Mouse (Mus musculus) hindbrain, embryonic 11.5 days (tissue): ENCODE results near the gene Tfip11. TPM values are rescaled to one million over a fixed set of nuclear protein-coding genes. Genes with fewer than 3 reads are reported as not detected.

Source experiments
- ATAC-seq: fragments of 200-750 bp; cut with Nextera tagmentation; 2 replicates; pipeline ENCODE4 v1.8.0; 2017; ENCODE audit warnings: mild to moderate bottlenecking, moderate TSS enrichment, moderate library complexity; ENCODE audit not compliant: low FRiP score
- DNase-seq: peaks from one replicate; pipeline ENCODE4 v3.0.0-alpha.2; 2015; ENCODE audit warnings: low spot score
- H3K27ac ChIP-seq: fragments of 300-500 bp; sonication (generic); 2 replicates; pipeline ENCODE4 v1.5.1; 2014; ENCODE audit warnings: mild to moderate bottlenecking, low read depth, low read length
- H3K27me3 ChIP-seq: fragments of 300-500 bp; sonication (generic); 2 replicates; pipeline ENCODE4 v1.6.1; 2014; ENCODE audit warnings: mild to moderate bottlenecking, low read length, moderate library complexity, mixed read lengths; ENCODE audit not compliant: control insufficient read depth, insufficient read depth
- H3K36me3 ChIP-seq: fragments of 300-500 bp; sonication (generic); 2 replicates; pipeline ENCODE4 v1.6.1; 2014; ENCODE audit warnings: mild to moderate bottlenecking, low read length, moderate library complexity, mixed read lengths; ENCODE audit not compliant: control insufficient read depth, insufficient read depth
- H3K4me1 ChIP-seq: fragments of 300-500 bp; sonication (generic); replicated peaks from 2 replicates; pipeline ENCODE4 v1.6.1; 2014; ENCODE audit warnings: low read length, mixed read lengths; ENCODE audit not compliant: control insufficient read depth, insufficient read depth
- H3K4me2 ChIP-seq: fragments of 300-500 bp; sonication (generic); replicated peaks from 2 replicates; pipeline ENCODE4 v1.6.1; 2014; ENCODE audit warnings: mild to moderate bottlenecking, low read depth, low read length
- H3K4me3 ChIP-seq: fragments of 300-500 bp; sonication (generic); 2 replicates; pipeline ENCODE4 v1.5.1; 2014; ENCODE audit warnings: low read depth, low read length
- H3K9ac ChIP-seq: fragments of 300-500 bp; sonication (generic); 2 replicates; pipeline ENCODE4 v1.6.1; 2014; ENCODE audit warnings: low read depth, low read length
- H3K9me3 ChIP-seq: fragments of 300-500 bp; sonication (generic); 2 replicates; pipeline ENCODE4 v1.6.1; 2016; ENCODE audit warnings: low read length; ENCODE audit not compliant: control insufficient read depth
- WGBS: fragments of 180-500 bp; shearing (Covaris S2); extraction: QIAGEN DNeasy Blood & Tissue Kit; methylation state at CpG from one replicate; pipeline ENCODE4 v1.1.7; 2014; 5-methylcytosine and 5-hydroxymethylcytosine counted together
- polyA plus RNA-seq: library from polyadenylated mRNA; unstranded; fragments of >200 nt; fragmentation: Nextera tagmentation; extraction: Ambion mirVana; gene quantifications from 2 replicates; pipeline ENCODE4 v1.2.1, GENCODE M21; 2014

Tfip11 gene
- polyA plus RNA-seq, 1 experiment from 2014 or later: 17.6 TPM

DNA sequence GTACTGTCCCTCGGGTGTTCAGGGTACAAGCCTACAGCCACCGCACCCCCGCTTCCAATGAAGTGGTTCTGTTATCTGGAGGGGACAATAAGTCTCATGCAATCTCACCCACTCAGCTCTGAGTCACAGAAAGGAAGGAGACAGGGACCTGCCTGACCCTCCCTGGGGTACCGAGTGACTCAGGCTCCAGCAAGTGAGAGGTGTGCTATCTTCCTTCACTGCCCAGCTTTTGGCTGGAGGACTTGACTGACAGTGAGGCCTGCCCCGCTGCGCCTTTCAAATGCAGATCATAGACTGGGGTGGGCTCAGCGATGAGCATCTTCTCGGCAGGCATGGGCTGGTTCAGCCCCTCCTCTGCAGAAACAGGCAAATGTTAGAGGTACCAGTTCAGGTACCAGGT lies 31.0 kb upstream of the Tfip11 start:
- H3K4me3 ChIP-seq: no peak overlapping the region

DNA sequence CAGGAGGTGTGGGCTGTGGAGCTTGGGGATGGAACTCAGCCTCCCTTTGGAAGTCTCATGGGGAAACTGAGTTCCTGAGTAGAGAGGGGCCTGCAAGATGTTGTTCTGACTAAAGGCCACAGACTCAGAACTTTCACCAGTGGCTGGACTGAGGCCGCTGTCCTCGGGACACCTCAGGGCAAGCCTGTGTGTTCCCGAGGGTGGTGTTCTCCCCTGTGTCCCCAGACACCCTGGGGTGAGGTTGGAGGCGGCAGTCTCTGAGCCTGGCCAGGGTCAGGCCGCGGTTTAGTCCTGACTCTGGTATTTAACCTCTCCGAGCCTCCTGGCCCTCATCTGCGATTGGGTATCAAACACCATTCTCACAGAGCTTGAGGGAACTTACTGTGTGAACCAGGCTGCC lies 30.6 kb upstream of the Tfip11 start:
- no peaks in the 10 kb centered on the region; the same call in 1 of the 2 replicates for H3K4me1 ChIP-seq
- 44% methylated on average over 8 of the region's 8 CpGs for WGBS
- H3K9ac ChIP-seq: no peak overlapping the region; the same call in 1 of the 2 replicates

More for the DNA sequence above, 31.0 kb upstream of the Tfip11 start:
- Histone ChIP-seq H3K4me1 (no peaks in the 10 kb centered on the region; the same call in 1 of the 2 replicates), H3K36me3 (no peaks in the 10 kb centered on the region), H3K9me3 (no peaks in the 10 kb centered on the region), H3K27me3 (no peaks in the 10 kb centered on the region), H3K27ac (no peak overlapping the region; the same call in 1 of the 2 replicates), H3K4me2 (no peak overlapping the region), H3K9ac (peak overlapping the region; percentile 15; the same call in 1 of the 2 replicates)
- 23% methylated on average over 8 of the region's 8 CpGs for WGBS
- DNase-seq (no peak), ATAC-seq (no peak)

DNA sequence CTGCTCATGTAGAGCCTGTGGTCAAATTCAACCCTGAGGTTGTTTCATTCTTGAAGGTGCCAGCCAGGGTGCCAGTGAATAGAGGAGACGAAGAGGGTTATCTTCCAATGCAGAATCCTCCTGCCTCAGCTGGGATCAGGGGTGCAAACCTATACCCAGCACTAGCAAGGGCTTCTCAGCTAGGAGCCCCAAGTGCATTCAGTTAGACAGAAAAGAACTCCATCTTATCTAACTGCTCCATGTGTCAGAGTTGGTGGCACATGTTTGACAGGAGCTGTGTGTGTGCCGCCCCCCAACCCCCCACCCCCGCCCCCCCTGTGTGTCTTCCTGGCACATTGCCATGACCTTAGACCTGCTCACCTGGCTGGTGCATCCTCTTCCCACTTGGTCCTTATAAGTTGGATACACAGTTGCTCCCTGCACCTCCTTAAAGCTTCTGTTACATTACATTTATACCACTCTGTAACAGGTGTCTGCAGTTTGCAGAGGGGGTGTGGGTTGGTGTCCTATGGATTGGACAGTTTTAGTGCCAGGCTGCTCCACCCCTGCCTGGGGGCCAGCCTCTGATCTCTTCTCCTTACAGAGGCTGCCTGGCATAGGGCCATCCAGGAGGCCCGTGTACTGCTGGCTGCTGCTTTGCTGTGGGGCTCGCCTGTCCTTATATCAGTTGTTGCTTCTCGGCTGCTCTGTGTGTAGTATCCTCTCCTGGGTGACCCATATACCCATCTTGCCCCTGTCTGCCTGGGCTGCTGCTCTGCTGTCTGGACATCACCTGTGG lies 29.6 kb upstream of the Tfip11 start:
- DNase-seq (no peak), ATAC-seq (no peak)
- WGBS: 87% methylated on average over 6 of the region's 6 CpGs
- Histone ChIP-seq H3K9me3 (no peaks in the 10 kb centered on the region), H3K4me3 (no peak overlapping the region), H3K4me1 (no peaks in the 10 kb centered on the region; the same call in 1 of the 2 replicates), H3K36me3 (no peaks in the 10 kb centered on the region), H3K27ac (no peak overlapping the region), H3K9ac (no peak overlapping the region), H3K4me2 (no peak overlapping the region), H3K27me3 (no peaks in the 10 kb centered on the region)

More for the DNA sequence above, 30.6 kb upstream of the Tfip11 start:
- Histone ChIP-seq H3K27ac (no peak overlapping the region), H3K4me3 (no peak overlapping the region), H3K9me3 (no peaks in the 10 kb centered on the region), H3K4me2 (no peak overlapping the region), H3K36me3 (no peaks in the 10 kb centered on the region), H3K27me3 (no peaks in the 10 kb centered on the region)
- ATAC-seq (no peak), DNase-seq (no peak)

DNA sequence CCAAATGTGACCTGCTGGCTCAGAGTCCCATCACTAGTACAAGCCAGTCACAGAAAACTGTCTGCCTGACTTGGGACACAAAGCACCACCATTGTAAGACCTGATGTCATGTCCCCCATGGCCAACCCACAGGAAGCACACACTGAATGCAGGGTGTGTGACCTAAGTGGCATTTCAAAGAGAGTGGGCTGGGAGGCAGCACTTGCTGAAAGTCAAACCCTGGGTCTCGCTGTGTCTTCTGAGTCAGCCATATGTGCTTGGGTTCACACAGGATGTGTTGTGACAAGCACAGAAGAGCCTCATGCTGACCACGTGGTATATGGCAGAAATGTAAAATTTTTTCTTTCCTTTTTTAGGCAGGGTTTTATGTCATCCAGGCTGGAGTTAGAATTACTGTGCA lies 28.9 kb upstream of the Tfip11 start:
- no peak for DNase-seq
- no peak overlapping the region for H3K27ac ChIP-seq
- H3K36me3 ChIP-seq: no peaks in the 10 kb centered on the region
- WGBS: 81% methylated on average over 2 of the region's 2 CpGs
- no peak for ATAC-seq
- no peaks in the 10 kb centered on the region; the same call in 1 of the 2 replicates for H3K4me1 ChIP-seq
- H3K4me2 ChIP-seq: no peak overlapping the region
- H3K9ac ChIP-seq: no peak overlapping the region
- no peaks in the 10 kb centered on the region for H3K27me3 ChIP-seq
- no peaks in the 10 kb centered on the region for H3K9me3 ChIP-seq
- H3K4me3 ChIP-seq: no peak overlapping the region

DNA sequence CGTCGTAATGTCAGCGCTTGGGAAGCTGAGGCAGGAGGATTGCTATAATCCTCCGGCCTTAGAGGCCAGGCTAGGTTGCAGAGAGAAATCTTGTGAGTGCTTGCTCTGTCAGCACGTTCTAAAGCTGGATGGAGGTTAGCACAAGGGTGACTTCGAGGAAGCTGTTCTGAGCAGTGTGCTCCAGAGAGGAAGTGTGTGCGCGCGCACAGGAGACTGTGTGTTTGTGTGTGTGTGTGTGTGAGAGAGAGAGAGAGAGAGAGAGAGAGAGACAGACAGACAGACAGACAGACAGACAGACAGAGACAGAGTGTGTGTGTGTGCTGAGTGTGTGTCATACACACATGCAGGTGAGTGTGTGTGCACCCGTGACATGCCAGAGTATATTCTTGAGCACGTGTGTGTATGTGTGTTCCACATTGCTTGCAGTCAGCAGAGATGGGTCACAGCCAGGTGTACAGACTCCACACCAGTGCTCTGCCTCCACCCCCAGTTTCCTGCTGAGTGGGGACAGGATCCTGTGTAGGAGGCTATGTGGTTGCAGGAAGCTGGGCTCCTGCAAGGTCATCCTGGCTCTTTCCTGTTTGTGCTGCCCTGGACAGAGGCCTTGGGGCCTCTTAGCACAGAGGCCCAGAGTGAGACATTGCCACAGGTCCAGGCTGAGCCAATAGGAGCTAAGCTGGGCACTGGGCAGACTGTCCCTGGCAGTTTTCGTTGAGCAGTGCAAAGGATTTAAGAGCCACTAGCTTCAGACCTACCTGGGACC lies 27.8 kb upstream of the Tfip11 start:
- WGBS: 87% methylated on average over 12 of the region's 12 CpGs
- H3K27ac ChIP-seq: 0 out of 2 replicates have a peak overlapping the region, but pooled peaks have one; percentile 17
- no peak overlapping the region for H3K4me2 ChIP-seq
- ATAC-seq: no peak
- no peaks in the 10 kb centered on the region; the same call in 1 of the 2 replicates for H3K4me1 ChIP-seq
- no peak for DNase-seq
- no peak overlapping the region for H3K4me3 ChIP-seq
- H3K9ac ChIP-seq: no peak overlapping the region
- no peaks in the 10 kb centered on the region for H3K27me3 ChIP-seq
- H3K36me3 ChIP-seq: no peaks in the 10 kb centered on the region
- no peaks in the 10 kb centered on the region for H3K9me3 ChIP-seq

DNA sequence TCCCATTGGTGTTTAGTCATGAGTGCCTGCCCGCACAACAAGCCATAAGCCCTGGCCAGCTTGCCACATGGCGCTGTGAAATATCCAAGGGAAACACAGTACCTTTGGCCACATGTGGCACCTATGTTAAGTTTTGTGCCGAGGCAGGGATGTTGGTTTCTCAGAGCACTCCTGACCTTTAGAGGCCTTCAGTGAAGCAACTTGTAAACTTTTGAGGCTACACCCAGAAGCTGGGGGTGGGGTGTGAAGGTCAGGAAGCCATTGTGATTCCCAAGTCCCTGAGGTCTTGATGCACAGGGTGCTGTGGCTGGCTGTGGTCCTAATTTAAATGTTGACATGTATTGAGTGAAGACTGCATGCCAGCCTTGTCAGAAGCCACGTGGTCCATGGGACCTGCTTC lies 26.8 kb upstream of the Tfip11 start:
- ATAC-seq (no peak), DNase-seq (no peak)
- Histone ChIP-seq H3K27me3 (no peaks in the 10 kb centered on the region), H3K9me3 (no peaks in the 10 kb centered on the region), H3K27ac (no peak overlapping the region), H3K4me1 (no peaks in the 10 kb centered on the region; the same call in 1 of the 2 replicates), H3K9ac (no peak overlapping the region), H3K4me3 (no peak overlapping the region), H3K4me2 (no peak overlapping the region), H3K36me3 (no peaks in the 10 kb centered on the region)
- WGBS: 85% methylated on average over 4 of the region's 4 CpGs

DNA sequence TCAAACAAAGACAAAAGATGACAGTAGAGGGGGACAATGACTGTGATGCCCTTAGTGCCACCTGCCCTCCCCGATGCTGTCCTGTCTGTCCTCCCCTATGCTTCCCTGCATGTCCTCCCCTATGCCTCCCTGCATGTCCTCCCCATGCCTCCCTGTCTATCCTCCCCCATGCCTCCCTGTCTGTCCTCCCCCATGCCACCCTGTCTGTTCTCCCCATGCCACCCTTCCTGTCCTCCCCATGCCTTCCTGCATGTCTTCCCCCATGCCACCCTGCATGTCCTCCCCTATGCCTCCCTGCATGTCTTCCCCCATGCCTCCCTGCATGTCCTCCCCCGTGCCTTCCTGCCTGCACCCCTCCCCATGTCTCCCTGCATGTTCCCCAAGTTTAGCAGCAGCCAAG lies 26.0 kb upstream of the Tfip11 start:
- Histone ChIP-seq H3K4me3 (no peak overlapping the region), H3K9ac (no peak overlapping the region), H3K27ac (no peak overlapping the region), H3K36me3 (no peaks in the 10 kb centered on the region), H3K27me3 (no peaks in the 10 kb centered on the region), H3K9me3 (no peaks in the 10 kb centered on the region), H3K4me1 (no peaks in the 10 kb centered on the region), H3K4me2 (no peak overlapping the region)
- WGBS: 84% methylated on average over 2 of the region's 2 CpGs
- no peak for DNase-seq
- no peak for ATAC-seq

DNA sequence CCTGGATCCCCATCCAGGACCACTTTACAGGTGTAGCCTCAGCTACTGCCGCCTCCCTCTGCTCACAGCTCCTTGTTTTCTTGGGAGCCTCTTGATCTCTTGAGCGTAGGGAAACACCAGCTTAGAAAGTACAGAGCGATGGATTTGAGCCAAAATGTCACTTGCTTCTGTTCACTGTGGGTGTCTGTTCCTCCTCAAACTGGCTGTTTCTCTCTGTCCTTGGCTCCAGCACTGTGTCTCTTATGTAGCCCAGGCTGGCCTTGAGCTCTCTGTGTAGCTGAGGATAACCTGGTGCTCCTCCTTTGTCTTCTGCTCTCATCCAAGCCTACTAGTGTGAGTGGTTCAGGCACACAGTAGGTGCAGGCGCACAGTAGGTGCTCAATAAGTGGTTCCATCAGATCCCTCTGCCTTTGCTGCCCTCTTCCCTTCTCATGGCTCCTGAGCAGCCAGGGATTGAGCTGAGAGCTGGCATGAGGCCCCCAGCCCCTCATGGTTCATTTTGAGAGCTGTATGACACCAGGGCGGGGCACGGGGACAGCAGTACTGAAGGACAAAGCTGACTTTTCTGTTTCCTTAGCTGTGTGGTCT lies 25.3 kb upstream of the Tfip11 start:
- H3K4me2 ChIP-seq: no peak overlapping the region
- no peaks in the 10 kb centered on the region for H3K27me3 ChIP-seq
- no peaks in the 10 kb centered on the region for H3K36me3 ChIP-seq
- no peak overlapping the region for H3K27ac ChIP-seq
- no peak for DNase-seq
- H3K9ac ChIP-seq: no peak overlapping the region
- H3K4me3 ChIP-seq: no peak overlapping the region
- 91% methylated on average over 6 of the region's 6 CpGs for WGBS
- ATAC-seq: no peak
- no peaks in the 10 kb centered on the region for H3K4me1 ChIP-seq
- no peaks in the 10 kb centered on the region for H3K9me3 ChIP-seq
